Mouse (Mus musculus) midbrain, embryonic 14.5 days (tissue): ENCODE measurements around the gene Gm20388. TPM values are rescaled to one million over a fixed set of nuclear protein-coding genes. Genes with fewer than 3 reads are reported as not detected.

Source experiments
- ATAC-seq: fragments of 200-750 bp; cut with Nextera tagmentation; 2 replicates; pipeline ENCODE4 v1.8.0; 2017; ENCODE audit warnings: moderate number of reproducible peaks, moderate library complexity; ENCODE audit not compliant: low FRiP score, low TSS enrichment
- DNase-seq: peaks from one replicate; pipeline ENCODE4 v3.0.0-alpha.2; 2015
- H3K27ac ChIP-seq: fragments of 300-500 bp; sonication (generic); replicated peaks from 2 replicates; pipeline ENCODE4 v1.5.1; 2014; ENCODE audit warnings: mild to moderate bottlenecking, low read depth, low read length, moderate library complexity
- H3K27me3 ChIP-seq: fragments of 300-500 bp; sonication (generic); 2 replicates; pipeline ENCODE4 v1.6.1; 2014; ENCODE audit warnings: low read length, control low read depth, mixed read lengths; ENCODE audit not compliant: control insufficient read depth, insufficient read depth
- H3K36me3 ChIP-seq: fragments of 300-500 bp; sonication (generic); 2 replicates; pipeline ENCODE4 v1.6.1; 2014; ENCODE audit warnings: low read length, control low read depth; ENCODE audit not compliant: control insufficient read depth, insufficient read depth
- H3K4me1 ChIP-seq: fragments of 300-500 bp; sonication (generic); 2 replicates; pipeline ENCODE4 v1.6.1; 2014; ENCODE audit warnings: mild to moderate bottlenecking, antibody characterized with exemption, low read length, control low read depth; ENCODE audit not compliant: control insufficient read depth, insufficient read depth
- H3K4me2 ChIP-seq: fragments of 300-500 bp; sonication (generic); 2 replicates; pipeline ENCODE4 v1.6.1; 2014; ENCODE audit warnings: mild to moderate bottlenecking, low read length, moderate library complexity
- H3K4me3 ChIP-seq: fragments of 300-500 bp; sonication (generic); replicated peaks from 2 replicates; pipeline ENCODE4 v1.5.1; 2014; ENCODE audit warnings: low read depth, low read length
- H3K9ac ChIP-seq: fragments of 300-500 bp; sonication (generic); replicated peaks from 2 replicates; pipeline ENCODE4 v1.6.1; 2014; ENCODE audit warnings: mild to moderate bottlenecking, low read length, moderate library complexity
- H3K9me3 ChIP-seq: fragments of 300-500 bp; sonication (generic); 2 replicates; pipeline ENCODE4 v1.6.1; 2016; ENCODE audit warnings: low read length, control low read depth, mixed read lengths; ENCODE audit not compliant: control insufficient read depth
- WGBS: fragments of 180-500 bp; shearing (Covaris S2); extraction: QIAGEN DNeasy Blood & Tissue Kit; methylation state at CpG from one replicate; pipeline ENCODE4 v1.1.7; 2014; 5-methylcytosine and 5-hydroxymethylcytosine counted together
- polyA plus RNA-seq: library from polyadenylated mRNA; unstranded; fragments of >200 nt; fragmentation: Nextera tagmentation; extraction: Ambion mirVana; gene quantifications from 2 replicates; pipeline ENCODE4 v1.2.1, GENCODE M21; 2014

Gm20388 gene
- polyA plus RNA-seq, 1 experiment from 2014 or later = 4.1 TPM

DNA sequence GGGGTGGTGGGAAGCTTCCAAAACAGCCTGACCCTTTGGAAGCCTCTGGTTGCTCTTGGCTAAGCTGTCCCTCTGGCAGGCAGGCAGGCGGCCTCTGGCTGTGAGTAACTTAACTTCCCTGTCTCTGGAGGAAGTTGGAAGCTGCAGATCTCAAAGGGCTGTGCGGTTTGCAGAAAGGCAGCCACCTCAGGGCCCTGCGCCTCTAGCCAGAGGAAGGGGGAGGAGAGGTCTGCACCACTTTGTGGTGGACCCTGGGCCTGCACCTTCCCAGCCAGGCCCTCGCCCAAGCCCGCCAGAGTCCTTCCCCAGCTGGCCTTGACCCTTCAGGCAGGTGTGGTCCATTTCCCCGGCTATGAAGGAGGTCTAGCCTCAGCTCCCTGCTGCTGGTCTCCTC, 628.7 kb downstream of the Gm20388 start:
- DNase-seq (no peak), ATAC-seq (no peak)
- peak overlapping the region; percentile 80; the same call in 1 of the 2 replicates for H3K9ac ChIP-seq
- H3K4me3 ChIP-seq = peak overlapping the region; percentile 56
- H3K27me3 ChIP-seq = no peaks in the 10 kb centered on the region
- H3K27ac ChIP-seq = peak overlapping the region; percentile 99
- WGBS = 29% methylated on average over 6 of the region's 6 CpGs
- H3K36me3 ChIP-seq = no peaks in the 10 kb centered on the region
- H3K9me3 ChIP-seq = no peaks in the 10 kb centered on the region
- H3K4me1 ChIP-seq = peaks cover 78% of the 10 kb centered on the region
- H3K4me2 ChIP-seq = peak overlapping the region; percentile 97

DNA sequence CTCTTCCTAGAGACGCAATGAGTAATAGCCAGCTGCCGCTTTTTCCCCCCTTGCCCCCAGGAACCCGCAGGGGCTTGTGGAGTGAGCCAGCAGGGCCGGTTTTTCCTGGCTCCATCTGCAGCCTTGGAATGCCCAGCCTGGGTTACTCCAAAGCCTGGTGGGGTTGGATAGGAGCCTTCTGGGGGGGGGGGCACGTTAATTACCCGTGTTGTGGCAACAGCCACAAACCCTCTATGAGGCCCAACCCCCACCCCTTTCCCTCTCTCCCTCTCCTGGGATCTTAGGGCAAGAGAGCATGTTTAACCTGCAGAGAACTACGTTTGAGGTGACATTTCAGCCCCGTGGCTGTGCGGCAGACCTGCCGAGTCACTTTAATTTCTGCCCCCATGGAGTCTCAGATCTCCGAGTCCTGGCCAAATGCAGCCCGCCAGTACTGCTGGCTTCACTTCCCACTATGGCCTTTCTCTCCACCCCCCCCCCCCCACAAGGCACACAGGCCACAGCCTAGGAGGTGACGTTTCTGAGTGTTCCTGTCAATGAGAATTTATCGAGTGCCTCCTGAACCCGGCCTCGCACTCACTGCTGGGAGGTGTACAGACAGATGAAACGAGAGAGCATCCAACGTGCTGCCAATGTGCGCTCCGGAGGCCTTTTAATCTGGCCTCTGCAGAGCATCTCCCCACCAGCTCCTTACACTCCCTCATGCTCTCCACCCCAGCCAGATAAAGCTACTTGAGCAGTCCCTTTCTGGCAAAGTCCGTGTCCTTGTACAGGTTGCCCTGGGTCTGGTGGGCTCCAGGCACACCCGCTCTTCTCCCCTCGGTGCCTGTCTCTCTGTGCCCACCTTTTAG, 629.4 kb downstream of the Gm20388 start:
- ATAC-seq (no peak), DNase-seq (no peak)
- Histone ChIP-seq H3K4me2 (peak overlapping the region; percentile 97), H3K9ac (peak overlapping the region; percentile 29; the same call in 1 of the 2 replicates), H3K27ac (peak overlapping the region; percentile 99), H3K9me3 (no peaks in the 10 kb centered on the region), H3K36me3 (no peaks in the 10 kb centered on the region), H3K4me1 (peaks cover 72% of the 10 kb centered on the region), H3K4me3 (peak overlapping the region; percentile 12; the same call in 1 of the 2 replicates), H3K27me3 (no peaks in the 10 kb centered on the region)
- 17% methylated on average over 23 of the region's 23 CpGs for WGBS

DNA sequence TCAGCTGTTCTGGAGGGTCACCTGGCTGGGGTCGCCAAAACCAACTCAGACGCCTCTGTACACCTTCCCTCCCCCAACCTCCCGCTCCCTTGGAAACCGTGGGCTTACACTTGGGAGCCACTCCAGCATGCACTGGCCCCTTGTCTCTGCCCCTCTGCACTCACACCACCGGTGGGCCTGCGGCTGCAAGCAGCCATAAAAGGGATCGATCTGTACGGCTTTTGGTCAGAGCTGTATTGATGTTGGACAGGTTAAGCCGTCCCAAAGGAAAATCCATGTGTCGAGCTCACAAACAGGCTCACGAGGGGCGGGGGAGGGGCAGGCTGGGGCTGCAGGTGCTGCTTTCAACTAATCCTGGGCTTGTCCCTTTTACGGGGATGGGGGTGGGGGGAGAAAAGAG, 632.4 kb downstream of the Gm20388 start:
- H3K36me3 ChIP-seq = no peaks in the 10 kb centered on the region
- DNase-seq = peak; percentile 47
- no peak overlapping the region for H3K4me3 ChIP-seq
- no peaks in the 10 kb centered on the region for H3K9me3 ChIP-seq
- H3K27me3 ChIP-seq = no peaks in the 10 kb centered on the region
- H3K27ac ChIP-seq = peak overlapping the region; percentile 41; the same call in 1 of the 2 replicates
- H3K4me2 ChIP-seq = peak overlapping the region; percentile 21
- ATAC-seq = no peak
- H3K9ac ChIP-seq = no peak overlapping the region
- WGBS = 11% methylated on average over 13 of the region's 13 CpGs
- peaks cover 73% of the 10 kb centered on the region for H3K4me1 ChIP-seq

DNA sequence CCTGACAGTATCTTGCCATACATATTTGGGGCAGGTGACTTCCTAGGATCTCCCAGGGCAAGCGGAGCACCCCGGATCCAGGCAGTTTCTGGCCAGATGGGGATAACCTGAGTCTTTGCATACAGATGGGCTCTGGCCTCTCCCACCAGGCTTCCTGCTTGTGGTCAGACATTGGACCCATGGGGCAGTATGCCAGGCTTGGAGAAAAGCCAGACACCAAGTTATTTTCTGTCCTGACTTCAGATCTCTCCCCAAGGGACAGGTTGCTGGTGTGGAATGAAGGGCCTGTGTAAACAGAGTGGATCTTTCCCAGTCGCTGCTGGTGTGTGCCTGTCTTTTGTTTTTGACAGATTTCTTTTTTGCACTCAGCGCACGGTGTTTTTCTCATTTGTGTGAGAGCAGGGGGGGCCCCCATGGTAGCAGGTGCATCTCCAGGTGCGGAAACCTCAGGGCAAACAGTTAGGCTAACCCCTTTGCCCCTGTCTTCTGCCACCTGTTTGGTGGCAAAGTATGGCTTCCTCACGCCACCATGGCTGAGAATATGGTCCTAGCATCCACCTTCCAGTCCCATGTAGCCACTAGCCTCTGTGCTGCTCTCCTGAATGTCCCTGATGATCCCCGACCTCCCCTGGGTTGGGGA, 632.9 kb downstream of the Gm20388 start:
- Histone ChIP-seq H3K4me1 (peaks cover 73% of the 10 kb centered on the region), H3K9ac (no peak overlapping the region), H3K4me3 (no peak overlapping the region), H3K4me2 (peak overlapping the region; percentile 21), H3K9me3 (no peaks in the 10 kb centered on the region), H3K36me3 (no peaks in the 10 kb centered on the region), H3K27ac (no peak overlapping the region), H3K27me3 (no peaks in the 10 kb centered on the region)
- WGBS = 57% methylated on average over 8 of the region's 8 CpGs
- DNase-seq (peak; percentile 52), ATAC-seq (no peak)

DNA sequence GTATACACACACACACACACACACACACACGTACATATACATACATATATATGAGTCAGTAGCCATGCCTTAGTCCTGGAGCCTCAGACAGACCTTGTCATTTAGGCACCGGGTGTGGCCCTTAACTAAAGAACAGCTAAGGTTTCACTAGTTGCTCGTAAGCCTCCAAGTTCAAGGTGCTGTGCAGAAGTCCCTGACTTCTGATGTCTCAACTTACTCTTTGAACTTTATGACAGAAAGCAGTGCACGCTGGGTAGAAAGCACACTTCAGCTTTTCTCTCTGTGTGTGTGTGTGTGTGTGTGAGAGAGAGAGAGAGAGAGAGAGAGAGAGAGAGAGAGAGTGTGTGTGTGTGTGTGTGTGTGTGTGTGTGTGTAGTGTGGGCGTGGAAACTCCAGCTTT, 633.5 kb downstream of the Gm20388 start:
- Histone ChIP-seq H3K9ac (no peak overlapping the region), H3K27ac (no peak overlapping the region), H3K27me3 (no peaks in the 10 kb centered on the region), H3K4me2 (no peak overlapping the region), H3K36me3 (no peaks in the 10 kb centered on the region), H3K4me3 (no peak overlapping the region), H3K9me3 (no peaks in the 10 kb centered on the region), H3K4me1 (peaks cover 73% of the 10 kb centered on the region)
- WGBS = 85% methylated on average over 5 of the region's 5 CpGs
- no peak for ATAC-seq
- DNase-seq = no peak

DNA sequence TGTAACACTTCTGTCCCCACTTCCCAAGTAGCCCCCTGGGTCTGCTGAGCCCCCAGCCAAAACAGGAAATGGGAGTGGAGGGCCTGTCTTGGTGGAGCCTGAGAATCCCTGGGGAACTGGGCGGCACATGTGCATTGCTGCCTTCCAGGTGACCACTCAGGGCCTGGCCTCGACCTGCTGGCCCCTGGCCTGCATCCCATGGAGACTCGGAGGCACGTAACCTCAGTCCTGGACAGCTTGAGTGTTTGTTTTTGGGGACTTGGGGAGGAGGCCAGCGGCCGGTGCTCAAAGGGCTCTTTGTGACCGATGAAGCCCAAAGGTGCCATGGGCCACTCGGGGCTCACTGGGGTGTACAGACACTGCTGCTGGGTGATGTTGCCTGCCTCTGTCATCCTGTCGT, 636.9 kb downstream of the Gm20388 start:
- no peak overlapping the region for H3K4me2 ChIP-seq
- H3K4me3 ChIP-seq = no peak overlapping the region
- H3K27ac ChIP-seq = peak overlapping the region; percentile 70; the same call in 1 of the 2 replicates
- H3K27me3 ChIP-seq = no peaks in the 10 kb centered on the region
- no peak for ATAC-seq
- 0 out of 2 replicates have a peak overlapping the region, but pooled peaks have one; percentile 1 for H3K9ac ChIP-seq
- peaks cover 85% of the 10 kb centered on the region for H3K4me1 ChIP-seq
- H3K9me3 ChIP-seq = no peaks in the 10 kb centered on the region
- H3K36me3 ChIP-seq = no peaks in the 10 kb centered on the region
- 73% methylated on average over 9 of the region's 9 CpGs for WGBS
- no peak for DNase-seq

DNA sequence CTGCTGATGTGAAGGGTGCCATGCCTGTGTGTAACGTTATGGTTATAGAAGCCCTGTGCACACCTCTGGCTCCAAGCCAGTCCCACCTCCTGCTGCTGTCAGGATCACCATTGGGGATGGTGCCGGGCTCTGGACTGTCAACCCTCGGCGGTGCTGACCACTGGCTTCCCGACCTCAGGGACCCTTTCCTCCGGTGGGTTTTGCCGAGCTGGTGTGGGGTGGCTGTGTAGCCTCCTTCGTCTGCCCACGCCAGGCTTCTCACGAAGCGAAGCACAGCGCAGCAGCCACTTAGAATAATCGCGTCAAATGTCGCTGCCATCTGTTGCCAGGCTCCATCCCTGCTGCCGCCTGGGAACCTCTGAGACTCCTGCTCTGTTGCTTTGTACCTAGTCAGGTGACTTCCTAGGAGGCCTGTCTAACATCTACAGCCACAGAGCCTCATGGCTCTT, 637.7 kb downstream of the Gm20388 start:
- Histone ChIP-seq H3K9ac (no peak overlapping the region; the same call in 1 of the 2 replicates), H3K4me3 (no peak overlapping the region), H3K4me2 (peak overlapping the region; percentile 49), H3K9me3 (no peaks in the 10 kb centered on the region), H3K27me3 (no peaks in the 10 kb centered on the region), H3K27ac (peak overlapping the region; percentile 70), H3K36me3 (no peaks in the 10 kb centered on the region), H3K4me1 (peaks cover 80% of the 10 kb centered on the region)
- WGBS = 31% methylated on average over 16 of the region's 16 CpGs
- peak; percentile 15; the same call in 1 of the 2 replicates for ATAC-seq
- DNase-seq = peak; percentile 62

DNA sequence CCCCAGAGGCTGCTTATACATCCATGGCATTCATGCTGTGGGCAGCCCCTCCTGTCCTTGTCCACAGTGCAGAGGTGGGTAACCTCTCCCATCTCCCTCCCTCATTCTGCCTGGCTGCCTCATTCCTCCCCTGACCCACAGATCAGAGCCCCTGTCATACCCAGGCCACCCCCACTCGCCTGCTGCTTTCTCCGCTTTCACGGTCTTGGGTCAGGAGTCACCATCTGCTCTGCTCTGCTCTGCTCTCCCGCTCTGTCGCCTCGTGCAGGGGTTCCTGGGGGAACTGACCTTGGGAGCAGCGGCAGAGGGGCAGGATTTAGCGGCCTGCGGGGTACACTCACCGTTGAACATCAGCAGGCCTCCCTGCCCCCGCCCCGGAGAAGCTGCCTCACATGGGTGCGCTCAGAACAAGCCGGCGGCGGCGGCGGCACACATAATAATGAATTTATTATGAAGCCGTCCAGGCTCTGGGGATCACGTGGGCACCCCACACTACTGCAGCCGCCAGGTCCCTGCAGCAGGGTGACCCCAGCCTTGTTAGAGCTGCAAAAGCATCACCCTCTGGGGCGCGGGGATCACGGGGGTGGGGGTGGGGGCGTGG, 638.8 kb downstream of the Gm20388 start:
- peak overlapping the region; percentile 50 for H3K9ac ChIP-seq
- peaks cover 78% of the 10 kb centered on the region for H3K4me1 ChIP-seq
- no peaks in the 10 kb centered on the region for H3K9me3 ChIP-seq
- WGBS = 3% methylated on average over 25 of the region's 25 CpGs
- peaks cover 7% of the 10 kb centered on the region; the same call in 1 of the 2 replicates for H3K36me3 ChIP-seq
- H3K4me2 ChIP-seq = peak overlapping the region; percentile 49
- peak overlapping the region; percentile 15 for H3K4me3 ChIP-seq
- no peaks in the 10 kb centered on the region for H3K27me3 ChIP-seq
- DNase-seq (peak; percentile 82), ATAC-seq (peak; percentile 29; the same call in 1 of the 2 replicates)
- peak overlapping the region; percentile 92 for H3K27ac ChIP-seq
